Mouse (Mus musculus): ENCODE measurements around the gene Ptgis.

Gene Ptgis

GRCm38 (mm10) chr2:167240008-167240964 lies at the start of gene Ptgis:
Gene Ptgis, minus strand, starts transcription at chr2:167240604.
- DNase-seq (ENCODE audit: low read depth), result no peak

DNA sequence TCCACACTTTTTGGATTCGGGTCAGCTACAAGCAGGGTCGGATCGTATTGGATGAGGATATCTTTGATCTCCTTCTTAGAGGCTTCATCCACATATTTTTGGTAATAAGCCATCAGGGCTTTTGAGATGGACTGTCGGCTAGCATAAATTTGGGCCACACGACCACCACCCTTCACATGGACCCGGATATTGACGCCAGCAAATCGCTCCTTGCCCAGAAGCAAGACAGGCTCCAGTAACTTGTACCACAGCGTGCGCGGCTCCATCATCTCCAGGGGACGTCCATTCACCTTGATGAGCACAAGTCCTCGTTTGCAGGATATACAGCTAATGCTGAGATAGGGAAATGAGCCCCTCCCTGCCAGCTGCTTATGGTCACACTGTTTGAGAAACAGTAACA lies 41.1 kb upstream of the Ptgis start:
- no peak for DNase-seq (ENCODE audit: low read depth)

DNA sequence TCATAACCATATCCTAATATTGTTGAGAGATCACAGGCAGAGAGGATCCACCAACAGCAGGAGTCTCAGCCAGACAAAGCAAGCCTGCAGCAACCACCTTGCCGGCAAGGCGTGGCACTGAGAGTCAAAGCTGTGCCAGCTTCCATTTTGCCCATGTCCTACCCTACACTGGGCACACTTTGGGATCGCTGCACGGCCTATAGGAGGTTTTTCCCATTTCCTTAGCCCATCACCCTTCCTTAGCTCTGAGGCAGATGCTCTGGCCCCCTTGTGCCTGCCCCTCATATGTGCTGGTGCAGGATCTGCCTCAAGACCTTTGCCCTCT lies 40.5 kb upstream of the Ptgis start:
- DNase-seq (ENCODE audit: low read depth), result no peak

- peak; percentile 82 for DNase-seq (ENCODE audit: low read depth)
These were observed 39.9 kb upstream of the Ptgis start for GRCm38 (mm10) chr2:167280090-167280985.

DNA sequence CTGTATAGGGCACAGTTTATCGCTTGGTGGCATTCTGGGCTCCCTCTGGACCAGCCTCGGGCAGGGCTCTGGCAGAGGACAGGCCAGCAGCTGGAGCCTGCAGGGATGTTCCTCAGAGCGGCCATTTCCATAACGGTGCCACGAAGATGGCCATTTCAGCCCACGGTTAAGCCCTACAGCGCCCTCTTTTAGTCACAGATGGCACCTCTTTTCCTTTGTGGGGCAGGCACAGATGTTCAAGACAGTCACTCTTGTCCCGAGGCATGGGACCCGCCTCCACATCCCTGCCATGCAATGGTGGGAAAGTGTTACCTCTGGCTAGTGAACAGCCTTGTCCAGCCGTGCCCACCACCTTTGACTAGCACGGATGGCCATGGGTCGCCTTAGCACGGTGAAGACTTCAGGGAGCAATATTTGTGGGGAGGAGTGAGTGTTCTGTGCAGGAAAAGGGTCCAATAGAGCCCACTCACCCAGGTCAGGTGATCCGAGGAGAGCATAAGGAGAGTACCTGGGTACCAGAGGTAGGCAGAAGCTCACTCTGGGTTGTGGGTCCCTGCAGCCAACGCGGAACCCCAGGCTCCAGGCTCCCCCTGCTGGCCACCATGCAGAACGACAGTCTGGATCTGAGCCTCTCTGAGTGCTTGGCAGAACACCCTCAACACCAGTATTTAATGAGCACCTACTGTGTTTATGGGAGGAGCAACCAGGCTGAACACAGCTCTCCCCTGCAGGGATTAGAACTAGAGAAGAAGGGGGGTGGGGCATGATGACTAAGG lies 38.5 kb upstream of the Ptgis start:
- peak; percentile 80 for DNase-seq (ENCODE audit: low read depth)

GRCm38 (mm10) chr2:167278011-167278410 lies 37.6 kb upstream of the Ptgis start:
- no peak for DNase-seq (ENCODE audit: low read depth)

DNA sequence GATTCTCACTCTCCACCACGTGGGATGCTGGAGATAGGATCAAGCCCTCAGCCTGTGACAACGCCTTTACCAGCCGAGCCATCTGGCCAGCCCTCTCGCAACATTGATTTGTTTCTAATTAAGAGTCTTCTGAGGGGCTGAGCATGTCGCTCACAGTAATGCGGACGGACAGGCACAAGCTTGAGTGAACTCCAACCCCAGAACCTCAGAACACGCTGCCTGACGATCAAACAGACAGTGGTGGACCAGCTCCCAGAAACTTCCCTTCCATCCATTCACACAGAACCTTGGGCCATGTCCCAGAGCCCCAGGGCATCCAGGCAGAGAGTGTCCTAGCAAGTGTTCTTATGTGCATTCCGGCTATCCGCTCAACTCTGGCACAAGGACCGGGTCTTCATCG lies 36.6 kb upstream of the Ptgis start:
- no peak for DNase-seq (ENCODE audit: low read depth)

DNA sequence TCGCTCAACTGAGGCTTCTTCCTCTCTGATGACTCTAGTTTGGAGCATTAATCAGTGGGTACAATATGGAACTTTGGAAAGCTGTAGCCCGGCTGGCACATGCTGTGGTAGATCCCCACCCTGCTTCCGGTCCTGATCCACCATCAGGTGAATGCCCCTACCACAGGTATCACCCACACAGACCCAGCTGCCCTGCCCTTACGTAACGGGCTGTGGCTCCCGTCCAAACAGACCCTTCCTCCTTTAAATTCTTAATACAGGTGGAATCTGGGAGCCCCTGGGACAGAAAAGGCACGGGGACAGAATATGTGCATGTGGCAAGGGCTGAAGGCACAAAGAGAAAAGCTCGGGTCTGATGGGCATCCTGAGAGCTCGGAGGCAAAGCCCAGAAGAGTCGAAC lies 35.5 kb upstream of the Ptgis start:
- DNase-seq (ENCODE audit: low read depth), result no peak

DNA sequence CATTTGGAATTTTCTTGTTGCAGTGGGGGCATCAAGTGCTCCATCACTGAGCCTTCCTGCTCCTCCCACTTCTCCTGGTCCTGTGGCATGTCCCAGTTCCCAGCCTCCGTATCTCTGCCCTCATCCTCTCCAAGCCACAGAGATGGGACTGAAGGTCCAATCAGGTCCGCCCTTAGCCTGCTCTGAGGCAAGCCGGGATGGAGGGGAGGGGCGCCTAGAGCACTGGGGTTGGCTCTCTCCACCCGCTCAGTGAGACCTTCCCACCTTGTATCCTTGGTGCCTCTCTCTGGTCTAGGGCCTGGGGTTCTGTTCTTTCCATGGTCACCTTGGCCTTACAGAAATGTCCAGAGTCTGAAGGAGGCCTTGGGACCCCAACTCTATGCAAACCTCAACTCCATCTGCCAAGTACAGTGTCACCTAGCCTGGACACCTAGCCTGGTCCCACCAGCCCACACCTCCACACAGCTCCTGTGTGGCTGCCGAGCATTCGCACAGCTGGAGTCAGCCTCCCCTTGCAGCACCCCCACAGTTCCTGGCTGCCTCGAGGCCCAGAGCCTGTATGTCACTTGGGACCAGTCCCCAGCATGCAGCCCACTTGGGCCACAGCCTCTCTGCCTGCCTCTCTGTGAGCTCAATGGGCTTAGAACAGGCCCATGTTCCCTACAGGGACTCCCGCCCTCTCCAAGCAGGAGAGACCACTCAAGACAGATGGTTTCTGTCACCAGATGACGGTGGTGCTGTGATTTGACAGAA lies 34.5 kb upstream of the Ptgis start:
- no peak for DNase-seq (ENCODE audit: low read depth)

DNA sequence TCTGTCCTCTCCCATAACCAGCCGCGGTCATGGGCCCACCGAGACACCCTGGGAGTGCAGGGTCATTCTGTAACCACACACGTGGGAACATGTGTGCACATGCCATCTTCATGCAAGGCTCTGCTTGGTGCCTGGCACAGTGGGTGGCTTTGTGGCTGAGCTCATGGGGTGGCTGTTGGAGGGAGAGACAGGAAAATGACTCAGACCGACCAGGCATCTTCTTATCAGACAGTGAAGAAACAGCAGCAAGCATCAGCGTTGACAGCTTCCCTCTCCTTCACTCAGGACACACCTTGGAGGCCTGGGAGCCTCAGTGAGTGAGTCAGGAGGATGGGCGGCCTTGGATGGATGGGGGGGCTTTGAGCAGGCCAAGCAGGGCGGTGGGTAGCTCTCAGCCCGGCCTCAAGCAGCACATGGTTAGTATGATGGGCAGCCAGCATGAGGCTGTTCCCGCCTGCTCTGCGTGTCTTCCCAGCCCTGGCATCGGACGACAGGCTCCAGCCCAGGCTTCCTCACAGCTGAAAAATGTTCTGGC lies 32.9 kb upstream of the Ptgis start:
- DNase-seq (ENCODE audit: low read depth), result no peak

DNA sequence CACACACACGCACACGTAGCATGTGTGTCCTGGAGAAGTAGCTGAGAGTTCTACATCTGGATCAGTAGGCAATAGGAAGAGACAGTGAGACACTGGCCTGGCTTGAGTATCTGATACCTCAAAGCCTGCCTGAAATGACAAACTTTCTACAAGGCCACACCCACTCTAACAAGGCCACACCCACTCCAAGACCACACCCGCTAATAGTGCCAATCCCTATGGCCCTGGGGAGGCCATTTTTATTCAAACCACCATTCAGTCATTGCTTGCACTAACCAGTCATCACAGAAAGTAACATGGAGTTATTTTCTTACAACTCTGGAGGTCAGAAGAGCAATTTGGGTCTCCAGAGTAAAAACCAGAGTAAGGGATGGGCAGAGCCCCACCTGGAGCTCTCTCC lies 32.3 kb upstream of the Ptgis start:
- DNase-seq (ENCODE audit: low read depth), result no peak

- DNase-seq (ENCODE audit: low read depth), result no peak
These were observed 30.7 kb upstream of the Ptgis start for GRCm38 (mm10) chr2:167271121-167271521.

- DNase-seq (ENCODE audit: low read depth), result no peak
These were observed 30.1 kb upstream of the Ptgis start for GRCm38 (mm10) chr2:167270496-167270895.

DNA sequence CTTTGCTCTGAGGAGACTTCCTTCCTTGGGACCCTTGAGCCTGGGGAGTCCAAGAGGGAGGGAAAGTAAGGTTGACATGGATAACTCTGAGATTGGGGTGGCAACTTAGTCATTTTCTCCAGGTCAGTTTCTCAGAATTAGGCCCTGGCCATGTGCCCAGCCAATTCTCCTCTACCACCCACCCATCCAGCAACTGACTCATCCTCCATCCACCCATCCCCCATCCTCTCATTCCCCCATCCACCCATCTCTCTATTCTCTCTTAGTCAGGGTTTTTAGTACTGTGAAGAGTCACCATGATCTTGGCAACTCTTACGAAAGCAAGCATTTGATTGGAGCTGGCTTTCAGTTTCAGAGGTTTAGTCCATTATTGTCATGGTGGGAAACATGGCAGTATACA lies 28.3 kb upstream of the Ptgis start:
- no peak for DNase-seq (ENCODE audit: low read depth)

DNA sequence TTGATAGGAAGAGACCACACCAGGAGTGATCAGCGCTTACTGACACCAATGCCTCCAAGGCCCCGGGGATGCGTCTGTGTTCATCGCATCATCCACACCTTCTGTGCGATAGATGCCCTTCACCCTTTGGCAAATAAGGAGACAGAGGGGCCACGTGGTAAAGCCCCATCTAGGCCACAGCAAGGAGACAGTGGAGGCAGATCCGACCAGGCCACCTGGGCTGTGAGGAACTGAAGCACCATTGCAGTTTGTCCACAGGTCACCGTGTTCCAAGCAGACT lies 27.9 kb upstream of the Ptgis start:
- DNase-seq (ENCODE audit: low read depth), result no peak

DNA sequence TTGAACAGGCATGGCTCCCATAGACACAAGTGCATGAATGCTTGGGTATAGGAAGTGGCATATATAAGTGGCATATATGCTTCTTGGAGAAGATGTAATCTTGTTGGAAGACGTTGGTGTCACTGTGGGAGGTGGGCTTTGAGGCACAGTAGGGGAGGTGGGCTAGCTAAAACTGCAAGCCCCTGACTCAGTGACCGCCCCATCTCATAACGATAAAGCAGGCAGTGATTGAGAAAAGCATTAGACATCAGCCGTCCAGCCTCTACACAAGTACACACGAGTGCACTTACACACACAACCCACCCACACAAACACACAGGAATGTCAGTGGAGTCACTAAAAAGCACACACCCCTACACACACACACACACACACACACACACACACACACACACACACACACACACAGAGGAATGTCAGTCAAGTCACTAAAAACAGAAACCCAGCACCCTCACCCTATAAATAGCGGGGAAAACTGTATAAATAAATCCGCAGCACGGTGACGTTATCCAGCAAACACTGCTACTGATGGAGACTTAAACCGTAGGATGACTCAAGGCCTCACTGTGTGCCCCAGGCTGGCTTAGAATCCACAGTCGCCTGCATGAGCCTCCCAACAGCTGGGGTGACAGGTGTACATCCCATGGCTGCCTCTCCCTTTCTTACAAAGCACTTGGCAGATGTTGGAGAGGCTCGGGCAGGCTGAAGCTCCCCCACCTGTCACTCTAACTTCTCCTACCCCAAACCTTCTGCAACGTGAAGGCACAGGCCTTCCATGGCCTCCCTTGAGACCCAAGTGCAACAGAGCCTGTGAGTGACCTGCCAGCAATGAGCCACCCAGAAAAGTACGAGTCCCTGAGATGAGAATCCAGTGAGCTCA lies 27.4 kb upstream of the Ptgis start:
- DNase-seq (ENCODE audit: low read depth), result no peak

- DNase-seq (ENCODE audit: low read depth), result no peak
These were observed 25.8 kb upstream of the Ptgis start for GRCm38 (mm10) chr2:167266231-167266630.

GRCm38 (mm10) chr2:167265806-167266205 lies 25.4 kb upstream of the Ptgis start:
- no peak for DNase-seq (ENCODE audit: low read depth)

GRCm38 (mm10) chr2:167265021-167265420 lies 24.6 kb upstream of the Ptgis start:
- no peak for DNase-seq (ENCODE audit: low read depth)

- no peak for DNase-seq (ENCODE audit: low read depth)
These were observed 23.5 kb upstream of the Ptgis start for GRCm38 (mm10) chr2:167263931-167264330.
